Mouse (Mus musculus) forebrain, embryonic 15.5 days (tissue): ENCODE data around the gene Gm42417. TPM values are rescaled to one million over a fixed set of nuclear protein-coding genes. Genes with fewer than 3 reads are reported as not detected.

Experiments
- ATAC-seq: fragments of 200-750 bp; cut with Nextera tagmentation; replicated peaks from 2 replicates; pipeline ENCODE4 v1.8.0; 2017; ENCODE audit warnings: mild to moderate bottlenecking, moderate TSS enrichment, moderate library complexity
- H3K27ac ChIP-seq: fragments of 300-500 bp; sonication (generic); replicated peaks from 2 replicates; pipeline ENCODE4 v1.5.1; 2015; ENCODE audit warnings: mild to moderate bottlenecking, inconsistent platforms
- H3K27me3 ChIP-seq: fragments of 300-500 bp; sonication (generic); 2 replicates; pipeline ENCODE4 v1.6.1; 2015; ENCODE audit warnings: inconsistent platforms
- H3K36me3 ChIP-seq: fragments of 300-500 bp; sonication (generic); 2 replicates; pipeline ENCODE4 v1.6.1; 2015; ENCODE audit warnings: mild to moderate bottlenecking, inconsistent platforms
- H3K4me1 ChIP-seq: fragments of 300-500 bp; sonication (generic); 2 replicates; pipeline ENCODE4 v1.6.1; 2015; ENCODE audit warnings: inconsistent platforms
- H3K4me2 ChIP-seq: fragments of 300-500 bp; sonication (generic); replicated peaks from 2 replicates; pipeline ENCODE4 v1.6.1; 2015; ENCODE audit warnings: mild to moderate bottlenecking, inconsistent platforms
- H3K4me3 ChIP-seq: fragments of 300-500 bp; sonication (generic); 2 replicates; pipeline ENCODE4 v1.5.1; 2015; ENCODE audit warnings: mild to moderate bottlenecking, inconsistent platforms
- H3K9ac ChIP-seq: fragments of 300-500 bp; sonication (generic); replicated peaks from 2 replicates; pipeline ENCODE4 v1.6.1; 2015; ENCODE audit warnings: mild to moderate bottlenecking, inconsistent platforms
- H3K9me3 ChIP-seq: fragments of 300-500 bp; sonication (generic); 2 replicates; pipeline ENCODE4 v1.6.1; 2016; ENCODE audit warnings: inconsistent platforms
- WGBS: fragments of 180-500 bp; shearing (Covaris S2); methylation state at CpG from one replicate; pipeline ENCODE4 v1.1.7; 2015; ENCODE audit warnings: mixed read lengths; 5-methylcytosine and 5-hydroxymethylcytosine counted together
- polyA plus RNA-seq: library from polyadenylated mRNA; unstranded; fragments of >200 nt; fragmentation: Nextera tagmentation; extraction: Ambion mirVana; gene quantifications from 2 replicates; pipeline ENCODE4 v1.2.1, GENCODE M21; 2015

Gm42417 gene
- 1.1 TPM in 1 of 2 replicates, not detected in the other for polyA plus RNA-seq

DNA sequence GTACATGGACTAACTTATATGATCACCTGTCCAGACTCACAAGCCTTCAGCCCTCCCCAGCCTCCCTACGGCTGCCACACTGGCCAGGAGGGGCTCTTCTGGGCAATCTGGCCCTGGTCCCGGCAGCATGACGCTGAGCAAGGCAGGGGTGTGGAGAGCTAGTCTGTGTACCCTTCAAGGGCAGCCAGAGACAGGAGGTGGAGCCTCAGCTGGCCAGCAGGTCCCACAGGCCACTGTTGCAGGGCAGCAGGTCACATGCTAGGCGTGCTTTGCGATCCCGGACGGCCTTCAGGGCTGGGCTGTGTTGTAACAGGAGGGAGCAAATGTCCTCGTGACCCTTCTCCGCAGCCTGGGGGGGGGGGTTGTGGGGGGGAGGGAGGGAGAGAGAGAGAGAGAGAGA is at the start of gene Gm42417:
Gene Gm42417 (minus strand): TSS at position 244 of the 400 bp plus-strand sequence.
- ATAC-seq = no peak
- peaks cover 17% of the 10 kb centered on the region for H3K36me3 ChIP-seq
- H3K27me3 ChIP-seq = no peaks in the 10 kb centered on the region
- no peak within 1 kb of the TSS for H3K4me2 ChIP-seq
- no peak within 1 kb of the TSS for H3K4me3 ChIP-seq
- H3K27ac ChIP-seq = no peak within 1 kb of the TSS
- no peaks in the 10 kb centered on the region for H3K9me3 ChIP-seq
- H3K4me1 ChIP-seq = peaks cover 6% of the 10 kb centered on the region; the same call in 1 of the 2 replicates
- WGBS = 73% methylated on average over 9 of the region's 9 CpGs
- no peak within 1 kb of the TSS for H3K9ac ChIP-seq

- WGBS = 94% methylated on average over 6 of the region's 6 CpGs
- ATAC-seq = no peak
- Histone ChIP-seq H3K4me1 (peaks cover 9% of the 10 kb centered on the region; the same call in 1 of the 2 replicates), H3K4me3 (no peak overlapping the region), H3K27ac (no peak overlapping the region), H3K4me2 (no peak overlapping the region), H3K9ac (no peak overlapping the region), H3K9me3 (no peaks in the 10 kb centered on the region), H3K36me3 (no peaks in the 10 kb centered on the region), H3K27me3 (peaks cover 22% of the 10 kb centered on the region)
Observed at GRCm38 (mm10) chr1:36587860-36588259, 48.6 kb upstream of the Gm42417 start.

GRCm38 (mm10) chr1:36586288-36586687 is 47.1 kb upstream of the Gm42417 start:
- Histone ChIP-seq H3K9me3 (no peaks in the 10 kb centered on the region), H3K36me3 (no peaks in the 10 kb centered on the region), H3K4me3 (no peak overlapping the region), H3K4me2 (no peak overlapping the region), H3K27ac (no peak overlapping the region), H3K27me3 (peaks cover 26% of the 10 kb centered on the region), H3K9ac (no peak overlapping the region), H3K4me1 (peaks cover 10% of the 10 kb centered on the region)
- WGBS = 49% methylated on average over 4 of the region's 4 CpGs
- ATAC-seq = no peak

- peaks cover 18% of the 10 kb centered on the region for H3K4me1 ChIP-seq
- no peak overlapping the region for H3K4me3 ChIP-seq
- no peak overlapping the region for H3K27ac ChIP-seq
- ATAC-seq = no peak
- no peak overlapping the region for H3K4me2 ChIP-seq
- 86% methylated on average over 8 of the region's 8 CpGs for WGBS
- no peak overlapping the region for H3K9ac ChIP-seq
- H3K36me3 ChIP-seq = no peaks in the 10 kb centered on the region
- H3K27me3 ChIP-seq = peaks cover 26% of the 10 kb centered on the region
- H3K9me3 ChIP-seq = no peaks in the 10 kb centered on the region
Observed at GRCm38 (mm10) chr1:36583408-36584116, 44.3 kb upstream of the Gm42417 start.

- Histone ChIP-seq H3K27me3 (peaks cover 23% of the 10 kb centered on the region), H3K9me3 (no peaks in the 10 kb centered on the region), H3K9ac (no peak overlapping the region), H3K36me3 (no peaks in the 10 kb centered on the region), H3K27ac (no peak overlapping the region), H3K4me3 (no peak overlapping the region), H3K4me2 (no peak overlapping the region), H3K4me1 (peaks cover 18% of the 10 kb centered on the region)
- WGBS = 78% methylated on average over 8 of the region's 8 CpGs
- ATAC-seq = no peak
Observed at GRCm38 (mm10) chr1:36582211-36582610, 43.0 kb upstream of the Gm42417 start.

GRCm38 (mm10) chr1:36581260-36581659 is 42.0 kb upstream of the Gm42417 start:
- WGBS = 10% methylated on average over 5 of the region's 5 CpGs
- H3K36me3 ChIP-seq = no peaks in the 10 kb centered on the region
- peak overlapping the region; percentile 90 for H3K27ac ChIP-seq
- H3K9ac ChIP-seq = 0 out of 2 replicates have a peak overlapping the region, but pooled peaks have one; percentile 27
- H3K9me3 ChIP-seq = no peaks in the 10 kb centered on the region
- H3K4me3 ChIP-seq = no peak overlapping the region
- H3K27me3 ChIP-seq = peaks cover 23% of the 10 kb centered on the region
- no peak overlapping the region for H3K4me2 ChIP-seq
- no peak for ATAC-seq
- peaks cover 18% of the 10 kb centered on the region for H3K4me1 ChIP-seq

GRCm38 (mm10) chr1:36580384-36581207 is 41.4 kb upstream of the Gm42417 start:
- Histone ChIP-seq H3K36me3 (no peaks in the 10 kb centered on the region), H3K27ac (peak overlapping the region; percentile 90), H3K4me1 (peaks cover 18% of the 10 kb centered on the region), H3K9me3 (no peaks in the 10 kb centered on the region), H3K9ac (peak overlapping the region; percentile 27), H3K4me2 (peak overlapping the region; percentile 28), H3K4me3 (peak overlapping the region; percentile 4; the same call in 1 of the 2 replicates), H3K27me3 (peaks cover 20% of the 10 kb centered on the region)
- WGBS = under 1% methylated on average over 17 of the region's 17 CpGs
- peak; percentile 91 for ATAC-seq

DNA sequence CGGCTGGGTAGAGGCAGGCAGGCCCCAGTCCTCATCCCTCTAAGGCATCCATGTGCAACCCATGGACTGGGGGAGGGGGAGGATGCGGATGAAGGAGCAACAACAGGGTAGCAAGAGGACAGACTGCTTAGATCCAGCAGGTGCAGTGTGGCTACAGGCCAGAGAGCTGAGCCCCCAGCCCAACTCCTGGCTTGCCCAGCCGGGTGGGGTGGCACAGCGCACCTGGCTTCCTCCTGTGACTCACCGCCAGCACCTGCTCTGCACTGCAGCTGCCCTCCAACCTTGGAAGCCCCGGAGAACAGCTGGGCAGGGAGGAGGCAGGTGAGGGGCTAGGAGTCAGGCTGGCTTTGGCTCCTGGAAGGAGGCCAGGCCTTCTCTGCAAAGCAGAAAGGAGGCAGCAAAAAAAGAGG is 40.8 kb upstream of the Gm42417 start:
- Histone ChIP-seq H3K4me3 (no peak overlapping the region), H3K27me3 (peaks cover 18% of the 10 kb centered on the region), H3K9me3 (no peaks in the 10 kb centered on the region), H3K36me3 (no peaks in the 10 kb centered on the region), H3K27ac (peak overlapping the region; percentile 90), H3K9ac (peak overlapping the region; percentile 27), H3K4me1 (peaks cover 18% of the 10 kb centered on the region), H3K4me2 (peak overlapping the region; percentile 28)
- ATAC-seq = peak; percentile 70
- WGBS = 10% methylated on average over 6 of the region's 6 CpGs

GRCm38 (mm10) chr1:36576991-36577675 is 37.9 kb upstream of the Gm42417 start:
- Histone ChIP-seq H3K4me1 (peaks cover 23% of the 10 kb centered on the region), H3K9ac (no peak overlapping the region), H3K27me3 (no peaks in the 10 kb centered on the region), H3K4me2 (no peak overlapping the region), H3K9me3 (no peaks in the 10 kb centered on the region), H3K4me3 (no peak overlapping the region), H3K36me3 (no peaks in the 10 kb centered on the region), H3K27ac (no peak overlapping the region)
- ATAC-seq = no peak
- 82% methylated on average over 6 of the region's 6 CpGs for WGBS

DNA sequence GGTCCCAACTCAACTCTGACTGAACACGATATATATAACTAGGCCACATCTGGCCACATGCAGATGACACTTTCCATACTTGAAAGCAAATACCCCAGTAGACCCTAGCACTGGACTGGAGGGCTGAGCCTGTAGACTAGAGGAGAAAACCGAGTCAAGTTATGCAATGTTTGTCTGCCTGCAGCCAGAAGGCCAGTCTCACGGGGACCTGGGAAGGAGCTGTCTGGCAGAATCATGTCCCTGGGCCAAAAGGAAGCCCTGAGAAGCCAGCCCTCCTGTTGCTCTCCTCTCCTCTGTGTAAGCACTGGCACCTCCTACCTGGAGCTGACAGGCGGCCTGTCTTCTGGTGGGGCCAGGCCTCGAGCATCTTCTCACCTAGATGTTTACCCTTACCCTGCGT is 36.1 kb upstream of the Gm42417 start:
- Histone ChIP-seq H3K27ac (no peak overlapping the region), H3K9me3 (no peaks in the 10 kb centered on the region), H3K36me3 (no peaks in the 10 kb centered on the region), H3K4me2 (no peak overlapping the region), H3K4me3 (no peak overlapping the region), H3K9ac (no peak overlapping the region), H3K4me1 (peaks cover 13% of the 10 kb centered on the region), H3K27me3 (no peaks in the 10 kb centered on the region)
- no peak for ATAC-seq
- 65% methylated on average over 6 of the region's 6 CpGs for WGBS

- Histone ChIP-seq H3K9me3 (no peaks in the 10 kb centered on the region), H3K27me3 (no peaks in the 10 kb centered on the region), H3K9ac (no peak overlapping the region), H3K27ac (no peak overlapping the region), H3K36me3 (no peaks in the 10 kb centered on the region), H3K4me3 (no peak overlapping the region), H3K4me2 (no peak overlapping the region), H3K4me1 (0 out of 2 replicates have a peak, but pooled peaks cover 6% of the 10 kb centered on the region)
- ATAC-seq = no peak
- WGBS = 80% methylated on average over 5 of the region's 5 CpGs
Observed at GRCm38 (mm10) chr1:36574196-36574955, 35.1 kb upstream of the Gm42417 start.
